Mouse (Mus musculus) frontal cortex, postnatal 14 days (tissue): ENCODE results near the gene Pole4.

Experiments
- DNase-seq, 2 experiments: peaks; one replicate each; pipeline ENCODE4 v3.0.0; 2022; ENCODE audit warnings: low spot score in 2 of 2

The Pole4 gene

GRCm38 (mm10) chr6:82705221-82705620 lies at the start of gene Pole4:
Pole4 (minus strand) TSS chr6:82705365.
- DNase-seq = no peak

DNA sequence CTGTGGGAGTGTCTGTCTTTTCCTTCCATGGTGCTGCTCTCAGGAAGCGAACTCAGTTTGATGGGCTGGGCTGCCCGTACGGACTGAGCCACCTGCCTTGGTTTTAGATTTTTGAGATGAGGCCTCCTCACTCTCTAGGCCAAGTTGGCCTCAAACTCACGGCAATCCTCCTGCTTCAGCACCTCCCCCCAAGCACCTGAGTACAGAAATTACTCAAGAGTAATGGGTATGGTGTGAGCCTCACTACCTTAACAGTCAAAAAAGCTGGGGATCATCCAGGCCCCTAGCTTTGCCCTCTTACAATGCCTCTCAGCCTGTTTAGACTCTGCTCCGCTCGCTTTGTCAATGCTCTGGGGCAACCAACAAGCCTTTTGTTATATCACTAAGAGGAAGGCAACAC lies 49.6 kb upstream of the Pole4 start:
- no peak for DNase-seq

- DNase-seq = no peak
These were observed 48.6 kb upstream of the Pole4 start for GRCm38 (mm10) chr6:82753638-82754361.

DNA sequence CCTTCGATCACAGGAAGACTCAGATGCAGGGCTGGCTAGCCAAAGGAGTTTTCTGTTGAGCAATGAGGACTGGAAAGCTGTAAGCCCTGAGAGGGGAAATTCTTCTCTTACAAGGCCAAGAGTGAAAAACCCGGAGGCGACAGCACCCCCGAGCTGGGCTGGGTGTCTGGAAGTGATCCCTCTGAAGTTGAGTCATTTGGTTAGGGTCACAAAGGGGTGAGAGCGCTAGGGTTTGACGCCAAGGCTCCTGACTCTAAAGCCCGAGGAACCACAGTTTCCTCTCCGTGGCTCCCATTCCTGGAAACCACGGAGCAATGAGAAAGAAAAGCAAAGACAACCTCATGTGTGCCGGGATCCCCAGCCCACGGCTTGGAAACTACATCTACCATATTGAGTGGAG lies 47.9 kb upstream of the Pole4 start:
- no peak for DNase-seq

DNA sequence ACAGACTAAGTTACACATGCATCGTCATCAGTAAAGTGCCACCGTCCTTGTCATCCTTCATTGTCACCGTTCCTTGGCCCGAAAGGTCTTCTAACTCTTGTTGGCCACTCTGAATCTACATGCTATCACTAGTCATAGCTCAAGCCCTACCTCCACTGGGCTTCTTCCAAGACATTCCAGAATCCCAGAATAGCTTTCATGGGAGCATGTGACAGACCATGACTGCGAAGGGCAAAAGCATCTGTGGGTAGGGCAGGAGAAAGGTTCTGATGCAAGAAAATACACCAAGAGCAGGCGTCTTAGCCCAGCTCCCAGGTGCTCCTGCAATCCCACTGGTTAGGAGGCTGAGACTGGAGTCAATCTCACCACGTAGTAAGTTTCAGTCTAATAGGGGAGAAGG lies 46.6 kb upstream of the Pole4 start:
- no peak for DNase-seq

- no peak for DNase-seq
These were observed 45.9 kb upstream of the Pole4 start for GRCm38 (mm10) chr6:82751031-82751430.

DNA sequence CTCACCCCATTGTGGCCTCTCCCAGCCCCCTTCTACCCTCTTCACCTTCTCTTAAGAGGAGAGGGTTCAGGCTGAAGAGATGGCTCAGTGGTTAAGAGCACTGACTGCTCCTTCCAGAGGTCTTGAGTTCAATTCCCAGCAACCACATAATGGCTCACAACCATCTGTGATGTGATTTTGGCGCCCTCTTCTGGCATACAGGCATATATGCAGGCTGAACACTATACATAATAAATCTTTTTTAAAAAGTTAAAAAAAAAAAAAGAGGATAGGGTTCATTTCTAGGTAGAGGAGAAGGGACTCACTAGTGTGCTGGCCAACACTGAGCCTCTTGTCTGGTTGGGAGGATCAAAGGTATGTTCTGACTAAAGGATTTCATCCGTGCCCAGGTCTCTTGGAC lies 44.9 kb upstream of the Pole4 start:
- DNase-seq = no peak

GRCm38 (mm10) chr6:82748106-82748672 lies 43.0 kb upstream of the Pole4 start:
- no peak for DNase-seq

GRCm38 (mm10) chr6:82747085-82747484 lies 41.9 kb upstream of the Pole4 start:
- DNase-seq = no peak

- DNase-seq = no peak
These were observed 39.4 kb upstream of the Pole4 start for GRCm38 (mm10) chr6:82744553-82744952.

- no peak for DNase-seq
These were observed 36.3 kb upstream of the Pole4 start for GRCm38 (mm10) chr6:82741518-82741880.

- DNase-seq = no peak
These were observed 35.8 kb upstream of the Pole4 start for GRCm38 (mm10) chr6:82740868-82741517.

DNA sequence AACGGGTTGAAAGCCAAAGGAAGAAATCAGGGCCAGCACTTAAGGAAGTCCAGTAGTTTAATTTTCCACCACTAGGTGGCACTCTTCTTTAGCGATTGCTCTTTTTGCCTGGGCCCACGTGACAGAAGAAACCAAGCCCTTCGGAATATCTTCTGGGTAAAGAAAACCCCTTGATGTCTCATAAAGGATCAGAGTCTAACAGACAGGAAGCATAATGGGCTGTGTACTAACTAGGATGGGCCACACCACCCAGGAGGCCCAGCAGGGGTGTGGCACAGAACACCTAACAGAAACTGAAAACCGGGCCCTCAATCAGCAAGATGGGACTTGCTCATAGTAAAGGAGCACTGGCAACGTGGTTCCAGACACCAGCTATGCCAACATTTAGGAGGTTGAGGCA lies 35.1 kb upstream of the Pole4 start:
- peak in 1 of 2 experiments; percentile 27 for DNase-seq

- no peak for DNase-seq
These were observed 32.7 kb upstream of the Pole4 start for GRCm38 (mm10) chr6:82737634-82738540.

DNA sequence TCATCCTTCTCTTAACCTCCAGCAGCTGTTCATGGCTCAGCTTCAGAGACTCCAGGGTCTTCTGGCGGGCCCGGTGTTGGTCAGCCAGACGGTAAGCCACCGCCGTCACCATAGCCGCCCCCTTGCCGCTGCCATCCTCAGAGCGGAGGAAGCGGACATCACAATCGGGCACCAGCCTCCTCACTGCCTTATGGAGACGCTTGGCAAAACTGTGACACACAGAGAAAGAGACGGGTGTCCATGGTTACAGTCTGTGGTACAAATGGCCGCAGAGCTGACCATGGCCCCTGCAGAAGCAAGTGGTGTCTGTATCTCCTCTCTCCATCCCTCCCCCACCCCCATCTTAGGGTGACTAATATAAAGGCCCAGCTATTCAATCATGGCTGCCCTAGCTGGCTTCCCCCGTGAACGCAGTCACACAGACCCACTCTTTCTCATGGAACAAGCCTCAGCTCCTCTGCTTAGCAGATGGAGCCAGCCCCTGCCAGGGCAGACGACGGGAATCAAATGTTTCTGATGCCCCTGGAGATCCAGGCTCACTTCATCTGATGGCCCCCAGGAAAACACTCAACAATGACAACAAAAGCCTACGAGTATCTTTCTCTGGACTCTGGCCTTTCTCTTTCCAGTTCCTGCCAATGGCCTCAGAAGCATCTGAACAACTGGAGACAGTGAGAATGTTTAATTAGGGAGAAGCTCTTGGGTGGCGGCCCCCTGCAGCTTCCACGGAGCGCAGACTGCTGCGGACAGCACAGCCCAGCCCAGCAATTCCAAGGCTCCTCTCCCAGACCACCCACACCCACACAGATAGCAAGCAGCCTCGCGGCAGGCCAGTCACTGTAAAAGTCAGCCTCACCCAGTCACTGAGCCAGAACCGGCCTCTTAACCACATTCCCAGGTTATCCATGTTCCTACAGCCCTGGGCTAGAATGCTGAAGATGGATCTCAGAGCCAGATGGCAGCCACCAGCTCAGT lies 31.7 kb upstream of the Pole4 start:
- DNase-seq = no peak

GRCm38 (mm10) chr6:82735347-82735746 lies 30.2 kb upstream of the Pole4 start:
- peak in 1 of 2 experiments; percentile 13 for DNase-seq

GRCm38 (mm10) chr6:82728635-82729034 lies 23.5 kb upstream of the Pole4 start:
- no peak for DNase-seq

DNA sequence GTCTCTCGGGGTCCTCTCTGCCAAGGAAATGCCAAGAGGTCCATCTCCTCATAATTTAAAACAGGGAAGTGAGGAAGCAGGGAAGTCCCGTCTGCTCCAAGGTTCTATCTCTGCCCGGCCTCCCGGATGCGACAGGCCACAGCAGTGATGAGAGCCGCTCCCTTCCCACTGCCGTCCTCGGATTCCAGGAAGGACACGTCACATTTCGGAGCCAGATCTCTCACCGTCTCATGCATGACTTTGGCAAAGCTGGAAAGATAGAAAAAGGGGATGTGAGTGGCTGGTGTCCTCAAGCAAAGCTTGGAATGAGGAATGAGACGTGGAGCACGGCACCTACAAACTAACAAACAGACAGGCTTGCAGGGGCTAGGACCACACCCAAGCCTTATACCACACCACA lies 22.0 kb upstream of the Pole4 start:
- no peak for DNase-seq

DNA sequence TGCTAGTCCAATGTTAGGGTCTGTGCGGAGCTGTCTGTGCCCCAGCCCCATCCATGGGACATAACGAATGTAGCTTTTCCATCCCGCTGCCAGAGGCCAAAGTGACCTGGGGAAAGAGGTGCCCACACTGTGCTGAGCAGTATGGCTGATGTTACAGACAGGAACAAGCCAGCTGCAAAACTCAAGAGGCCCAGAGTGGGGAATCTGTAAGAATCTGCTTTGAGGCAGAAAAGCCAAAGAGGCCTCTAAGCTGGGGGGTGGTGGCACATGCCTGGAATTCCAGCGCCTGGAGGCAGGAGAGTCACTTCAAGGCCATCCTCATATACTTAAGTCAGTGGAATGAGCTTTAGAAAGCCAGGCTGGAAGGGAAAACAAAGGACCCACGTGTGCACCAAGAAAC lies 18.2 kb upstream of the Pole4 start:
- DNase-seq = no peak

GRCm38 (mm10) chr6:82716126-82716525 lies 11.0 kb upstream of the Pole4 start:
- no peak for DNase-seq

DNA sequence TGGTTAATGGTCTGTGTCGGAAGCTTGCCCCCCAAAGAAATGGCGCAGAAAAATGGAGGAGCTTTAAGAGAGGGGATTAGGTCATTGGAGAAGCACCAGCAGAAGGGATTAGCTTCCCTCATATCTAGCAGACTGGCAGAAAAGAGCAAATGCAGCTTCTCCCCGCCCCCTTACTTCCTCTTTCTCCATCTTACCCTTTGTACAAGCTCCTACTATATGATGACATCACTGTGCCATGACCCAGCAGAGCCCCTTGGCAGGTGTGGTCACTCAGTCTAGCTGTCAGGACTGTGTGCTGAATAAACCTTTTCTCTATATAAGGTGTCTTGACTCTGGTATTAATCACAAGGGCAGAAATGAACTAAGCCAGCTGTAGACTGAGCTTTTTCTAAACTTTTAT lies 10.5 kb upstream of the Pole4 start:
- no peak for DNase-seq
